Mouse (Mus musculus): Measurements from ENCODE around the gene Zfp386.
"Not testable (repeated sequence)": the region's sequence is repeated elsewhere in the genome, so short reads cannot be mapped to it uniquely, and the experiment has no call there.

Gene Zfp386

DNA sequence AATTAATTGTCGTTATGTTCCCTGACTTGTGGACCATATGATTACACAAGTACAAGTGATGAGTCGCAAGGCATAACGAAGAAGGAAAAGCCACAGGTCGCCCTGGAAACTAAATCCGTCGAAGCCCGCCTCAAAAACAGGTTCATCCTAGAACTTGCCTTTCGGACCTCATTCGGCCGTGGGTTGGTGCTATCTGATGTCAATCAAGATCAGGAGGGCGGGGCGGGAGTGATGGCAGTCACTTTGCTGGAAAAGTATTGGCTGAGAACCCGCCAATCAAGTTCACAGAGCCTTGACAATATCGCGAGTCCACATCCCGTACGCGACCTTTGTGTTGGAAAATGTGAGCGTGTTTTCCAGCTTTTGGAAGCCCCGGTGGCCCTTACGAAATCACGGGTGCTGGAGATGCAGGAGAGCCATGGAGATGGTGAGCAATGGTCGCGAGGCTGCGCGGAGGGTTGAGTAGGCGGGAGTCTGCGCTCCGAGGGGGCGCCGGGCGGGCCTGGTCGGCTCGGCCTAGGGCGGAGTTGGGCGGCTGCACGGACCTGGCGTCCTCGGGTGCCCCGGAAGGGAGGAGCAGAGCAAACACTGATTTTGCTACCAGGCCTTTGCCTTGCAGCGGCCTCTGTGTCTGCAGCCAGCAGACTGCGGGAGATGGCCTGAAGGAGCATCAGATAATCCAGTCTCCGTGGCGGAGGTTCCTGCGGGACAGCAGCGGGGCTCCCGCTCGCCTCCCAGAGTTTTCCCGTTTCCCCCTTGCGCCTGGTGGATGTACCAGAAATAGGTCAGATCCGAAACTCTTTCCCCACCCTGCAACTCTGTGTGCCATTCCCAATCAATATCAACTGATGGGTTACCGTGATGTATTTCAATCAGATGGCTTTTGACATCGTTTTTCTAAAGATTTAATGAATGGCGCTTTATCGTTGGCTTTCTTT is at the start of gene Zfp386:
TSS of gene Zfp386 (plus strand) at position 285 of the 938 bp plus-strand sequence.
- peak; percentile 100 for DNase-seq

- not testable (repeated sequence) for DNase-seq
These were observed 47.7 kb upstream of the Zfp386 start for GRCm38 (mm10) chr12:115999784-116000183.

GRCm38 (mm10) chr12:116002946-116003345 is 44.6 kb upstream of the Zfp386 start:
- not testable (repeated sequence) for DNase-seq

- DNase-seq = no peak
These were observed 36.7 kb upstream of the Zfp386 start for GRCm38 (mm10) chr12:116010812-116011211.

- DNase-seq = no peak
These were observed 19.4 kb upstream of the Zfp386 start for GRCm38 (mm10) chr12:116028095-116028494.

- DNase-seq = no peak
These were observed 12.2 kb upstream of the Zfp386 start for GRCm38 (mm10) chr12:116035346-116035745.

- DNase-seq = no peak
These were observed 2.7 kb upstream of the Zfp386 start for GRCm38 (mm10) chr12:116044785-116045184.

GRCm38 (mm10) chr12:116048766-116049165 is 1.2 kb downstream of the Zfp386 start:
- no peak for DNase-seq

DNA sequence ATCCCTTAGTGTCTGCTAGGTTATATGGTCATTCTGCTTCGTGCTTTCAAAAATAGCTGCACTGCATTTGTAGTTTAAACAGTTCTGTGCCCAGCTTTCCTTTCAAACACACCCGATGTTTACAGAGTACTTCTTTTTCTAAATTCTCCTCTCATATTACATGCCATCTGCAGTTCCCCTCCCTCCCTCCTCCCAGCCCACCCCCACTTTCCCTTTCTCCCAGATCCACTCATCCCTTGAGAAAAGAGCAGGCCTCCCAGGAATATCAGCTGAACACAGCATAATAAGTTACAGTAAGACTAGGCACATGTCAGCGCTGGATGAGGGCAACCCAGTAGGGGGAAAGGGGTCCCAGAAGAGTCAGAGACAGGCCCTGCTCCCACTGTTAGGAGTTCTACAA is 1.7 kb downstream of the Zfp386 start:
- no peak for DNase-seq

DNA sequence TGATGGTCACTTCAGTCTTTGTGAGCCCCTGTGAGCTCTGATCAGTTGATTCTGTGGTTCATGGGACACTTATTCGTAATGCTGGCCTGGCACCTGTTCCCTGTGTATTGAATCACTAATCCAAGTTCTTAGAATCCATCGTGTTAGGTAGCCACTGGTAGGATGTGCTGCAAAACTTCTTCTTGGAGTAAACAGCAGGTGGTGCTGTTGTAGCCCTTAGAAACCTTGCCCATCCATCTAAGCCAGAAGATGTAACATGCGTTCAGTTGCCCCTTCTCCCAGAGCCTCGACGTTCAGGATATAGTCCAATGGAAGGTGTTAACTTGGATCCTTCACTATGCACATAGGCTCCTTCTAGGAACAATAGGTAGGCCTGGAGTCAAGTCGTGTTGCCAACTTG is 2.2 kb downstream of the Zfp386 start:
- DNase-seq = peak; percentile 20

GRCm38 (mm10) chr12:116054342-116054741 is 6.8 kb downstream of the Zfp386 start:
- no peak for DNase-seq

DNA sequence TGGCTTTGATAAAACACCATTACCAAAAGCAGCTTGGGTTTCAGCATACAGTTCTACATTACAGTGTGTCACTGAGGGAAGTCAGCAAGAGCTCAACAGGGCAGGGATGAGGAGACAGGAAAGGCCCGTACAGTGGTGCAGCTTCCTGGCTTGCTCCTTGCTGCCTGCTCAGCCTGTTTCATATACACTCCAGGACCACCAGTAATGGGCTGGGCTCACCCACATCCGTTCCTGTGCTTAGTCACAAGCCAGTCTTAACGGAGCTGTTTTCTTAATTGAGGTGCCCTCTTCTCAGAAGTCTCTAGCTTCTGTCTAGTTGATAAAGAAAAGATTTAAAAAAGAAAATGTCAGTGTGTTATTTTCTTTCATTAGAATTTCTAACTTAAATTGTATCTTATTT is 8.6 kb downstream of the Zfp386 start:
- DNase-seq = no peak

GRCm38 (mm10) chr12:116061561-116062193 is 14.2 kb downstream of the Zfp386 start:
- DNase-seq = no peak

DNA sequence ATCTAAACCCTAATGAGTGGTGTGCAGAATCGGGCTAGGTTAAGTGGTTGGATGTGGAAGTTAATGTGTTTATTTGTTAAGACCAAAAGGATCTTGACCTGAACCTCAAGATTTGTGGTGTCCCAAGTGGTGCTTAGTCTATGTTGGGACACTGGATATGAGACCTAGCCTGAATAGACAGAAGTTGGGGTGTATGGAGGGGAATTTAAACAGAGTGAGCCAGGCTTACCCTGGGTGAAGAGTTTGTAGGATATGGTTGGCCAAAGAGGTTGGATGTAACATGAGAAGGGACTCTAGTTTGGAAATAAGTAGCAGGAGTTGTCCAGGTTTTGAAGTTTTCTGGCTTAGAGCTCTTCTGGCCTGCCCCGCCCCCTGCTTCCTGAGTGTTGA is 14.7 kb downstream of the Zfp386 start:
- no peak for DNase-seq

DNA sequence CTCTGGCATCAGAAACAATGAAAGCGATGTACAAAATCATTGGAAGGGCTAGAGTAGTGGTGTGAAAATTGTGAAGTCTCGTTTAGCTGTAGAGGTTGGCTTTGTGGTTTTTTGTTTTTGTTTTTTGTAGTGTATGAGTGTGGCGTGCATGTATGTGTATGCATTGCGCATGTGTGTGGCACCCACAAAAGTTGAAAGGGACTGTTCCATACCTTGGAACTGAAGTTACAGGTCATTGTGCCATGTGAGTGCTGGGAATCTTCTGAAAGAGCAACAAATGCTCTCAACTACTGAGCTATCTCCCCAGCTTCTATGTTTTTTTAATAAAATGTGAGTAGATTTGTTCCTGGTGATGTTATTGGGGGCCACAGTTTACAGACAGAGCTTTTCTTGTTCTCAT is 15.5 kb downstream of the Zfp386 start:
- no peak for DNase-seq

DNA sequence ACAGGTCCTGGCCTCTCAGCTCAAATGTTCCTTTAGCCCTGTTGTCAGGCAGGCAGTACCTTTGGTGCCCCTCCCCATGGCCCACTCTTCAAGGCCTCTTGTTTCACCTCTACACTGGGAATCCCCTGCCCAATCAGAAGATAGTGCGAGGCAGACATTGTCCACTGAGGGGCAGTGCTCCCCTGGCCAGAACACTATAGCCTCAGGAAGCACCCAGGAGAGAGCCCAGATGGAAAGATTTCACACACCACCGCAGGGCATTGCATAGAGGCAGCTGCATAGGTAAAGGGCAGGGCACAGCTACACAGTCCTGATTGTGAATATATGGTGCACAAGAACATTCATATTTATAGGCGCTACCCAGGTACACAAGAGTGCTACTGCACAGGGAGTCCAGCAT is 23.5 kb downstream of the Zfp386 start:
- peak; percentile 48 for DNase-seq

- DNase-seq = peak; percentile 70
These were observed 29.7 kb downstream of the Zfp386 start, which contains the start of gene Vipr2 for GRCm38 (mm10) chr12:116077074-116077854. TSS of gene Vipr2 (plus strand) at chr12:116077726.

- no peak for DNase-seq
These were observed 30.4 kb downstream of the Zfp386 start for GRCm38 (mm10) chr12:116077855-116078366.

- no peak for DNase-seq
These were observed 35.6 kb downstream of the Zfp386 start for GRCm38 (mm10) chr12:116083125-116083524.

- DNase-seq = no peak
These were observed 36.8 kb downstream of the Zfp386 start for GRCm38 (mm10) chr12:116084294-116084693.

GRCm38 (mm10) chr12:116086951-116087600 is 39.6 kb downstream of the Zfp386 start:
- no peak for DNase-seq

GRCm38 (mm10) chr12:116089836-116090235 is 42.3 kb downstream of the Zfp386 start:
- DNase-seq = no peak

Measured in lung, postnatal 14 days (tissue).